ENCODE assay signal across 9 mouse cellular contexts in the genomic region with DNA sequence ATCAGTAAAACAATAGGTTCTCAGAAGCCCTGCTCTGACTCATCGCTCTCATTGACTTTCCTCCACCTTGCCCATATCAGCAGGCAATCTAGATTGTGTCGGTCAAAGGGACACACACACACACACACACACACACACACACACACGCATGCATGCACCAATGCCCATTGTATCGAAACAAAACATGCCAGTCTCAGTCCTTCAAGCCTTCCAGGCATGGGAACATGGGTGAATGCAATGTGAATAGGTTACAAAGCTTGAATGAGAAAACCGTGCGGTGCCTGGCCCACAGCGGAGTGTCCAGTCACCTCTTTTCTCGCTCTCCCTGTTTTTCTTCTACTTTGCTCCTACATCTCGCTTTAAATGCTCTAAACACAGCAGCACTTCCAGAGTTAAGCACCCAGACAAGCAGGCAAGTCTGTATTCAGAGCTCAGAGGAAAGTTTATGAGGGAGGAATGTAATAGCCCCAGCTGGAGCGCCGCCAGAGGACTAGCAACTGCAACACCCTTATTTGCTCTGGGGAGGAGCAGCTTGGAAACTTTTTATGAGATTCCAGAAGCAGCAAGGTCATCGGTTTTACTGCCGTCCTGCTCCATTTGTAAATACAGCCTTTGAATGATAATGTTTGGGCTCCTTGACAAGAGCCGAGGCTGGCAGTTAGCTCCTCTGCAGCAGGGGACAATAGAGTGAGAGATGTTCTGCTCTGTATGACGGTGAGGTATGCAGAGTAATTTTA.
DNase-seq lines count a peak whose midpoint lies in the region; ATAC-seq and TF ChIP-seq lines count a peak whose summit lies in the region.
"Had no signal": no experiment of that assay in that cellular context is flagged by ENCODE, and none has a peak within 500 bp of the region (broad histone marks: within the 10 kb centered on the region; RNA-seq: fewer than 3 reads in every experiment).

No protein-coding gene starts in this region.

- H3K4me2 ChIP-seq in hindbrain, embryonic 13.5 days, result peak overlapping the region; percentile 33
- peak overlapping the region; percentile 45 for H3K4me2 ChIP-seq in limb, embryonic 12.5 days

- H3K9ac ChIP-seq in hindbrain, embryonic 13.5 days, result no peak overlapping the region
- no peak overlapping the region for H3K9ac ChIP-seq in limb, embryonic 12.5 days (replicated peaks)

- peak; percentile 57 for ATAC-seq in hindbrain, embryonic 13.5 days (ENCODE audit: low FRiP score)
- peak; percentile 82 for ATAC-seq in limb, embryonic 12.5 days (ENCODE audit: insufficient number of reproducible peaks, insufficient read depth, low FRiP score, low TSS enrichment, low read depth)

- H3K4me1 ChIP-seq in hindbrain, embryonic 13.5 days (replicated peaks), result peaks cover 15% of the 10 kb centered on the region
- H3K4me1 ChIP-seq in limb, embryonic 12.5 days (replicated peaks), result peaks cover 50% of the 10 kb centered on the region

- no peak overlapping the region for H3K4me3 ChIP-seq in layer of hippocampus, adult 2 months
- no peak overlapping the region for H3K4me3 ChIP-seq in hindbrain, embryonic 13.5 days
- no peak overlapping the region for H3K4me3 ChIP-seq in limb, embryonic 12.5 days (replicated peaks)
- H3K4me3 ChIP-seq: erythroblast, embryonic 14.5 days had no signal

- H3K27me3 ChIP-seq in hindbrain, embryonic 13.5 days, result peaks cover 5% of the 10 kb centered on the region; the same call in 1 of the 2 replicates
- no peaks in the 10 kb centered on the region; the same call in 1 of the 2 replicates for H3K27me3 ChIP-seq in limb, embryonic 12.5 days

- H3K27ac ChIP-seq in layer of hippocampus, adult 2 months, result peak overlapping the region; percentile 55
- peak overlapping the region; percentile 26 for H3K27ac ChIP-seq in hindbrain, embryonic 13.5 days
- peak overlapping the region; percentile 94 for H3K27ac ChIP-seq in limb, embryonic 12.5 days

- 12% methylated on average over 15 of the region's 15 CpGs for WGBS in hindbrain, embryonic 13.5 days
- WGBS in limb, embryonic 12.5 days, result 23% methylated on average over 15 of the region's 15 CpGs

- no peak for TF ChIP-seq CTCF in layer of hippocampus, adult 2 months (conservative IDR thresholded peaks at IDR 0.05)

- H3K9me3 ChIP-seq in hindbrain, embryonic 13.5 days, result no peaks in the 10 kb centered on the region
- no peaks in the 10 kb centered on the region for H3K9me3 ChIP-seq in limb, embryonic 12.5 days

- no peaks in the 10 kb centered on the region for H3K36me3 ChIP-seq in hindbrain, embryonic 13.5 days
- no peaks in the 10 kb centered on the region for H3K36me3 ChIP-seq in limb, embryonic 12.5 days

- no peak for DNase-seq in layer of hippocampus, adult 2 months (ENCODE audit: low spot score in 2 of 2)
- no peak for DNase-seq in layer of hippocampus, adult 9-10 months (ENCODE audit: low spot score)
- DNase-seq in forelimb bud, embryonic 11.5 days (ENCODE audit: low read depth, low spot score), result peak; percentile 81
- DNase-seq in neural tube, embryonic 10.5 days (ENCODE audit: extremely low spot score, low spot score), result peak; percentile 37
- peak; percentile 83 for DNase-seq in yolk sac, embryonic 10.5 days (ENCODE audit: low spot score)
- DNase-seq in thymus, postnatal 10 days (ENCODE audit: low spot score in 2 of 2), result no peak

Comparison
In these comparisons a context has a peak if more than half of its experiments do, and no peak if none do; other contexts are left out.
1. DNase-seq: peak in forelimb bud, embryonic 11.5 days (single experiment), neural tube, embryonic 10.5 days (single experiment) and yolk sac, embryonic 10.5 days (single experiment); none in layer of hippocampus, adult 2 months (0 of 2), layer of hippocampus, adult 9-10 months (single experiment) and thymus, postnatal 10 days (0 of 2).
2. H3K27ac ChIP-seq: peak in every context shown above with its lines; median percentile 94 in limb, embryonic 12.5 days; 55 in layer of hippocampus, adult 2 months; 26 in hindbrain, embryonic 13.5 days.